Mouse (Mus musculus): ENCODE measurements around the gene Cmc2. TPM values are rescaled to one million over a fixed set of nuclear protein-coding genes. Genes with fewer than 3 reads are reported as not detected.

The Cmc2 gene
- polyA plus RNA-seq, 1 experiment from 2014 or later, result 36.2 TPM

GRCm38 (mm10) chr8:116867321-116867720, 53.9 kb downstream of the Cmc2 start:
- no peak for ATAC-seq (ENCODE audit: low FRiP score)
- H3K9ac ChIP-seq, result no peak overlapping the region
- no peaks in the 10 kb centered on the region for H3K9me3 ChIP-seq
- H3K36me3 ChIP-seq, result no peaks in the 10 kb centered on the region
- H3K4me1 ChIP-seq (replicated peaks), result peaks cover 7% of the 10 kb centered on the region
- H3K4me2 ChIP-seq, result no peak overlapping the region
- peaks cover 27% of the 10 kb centered on the region for H3K27me3 ChIP-seq
- H3K27ac ChIP-seq, result no peak overlapping the region
- no peak overlapping the region for H3K4me3 ChIP-seq
- 73% methylated on average over 9 of the region's 9 CpGs for WGBS

- 74% methylated on average over 13 of the region's 13 CpGs for WGBS
- ATAC-seq (ENCODE audit: low FRiP score), result no peak
These were observed 54.9 kb downstream of the Cmc2 start for GRCm38 (mm10) chr8:116866118-116866903.

DNA sequence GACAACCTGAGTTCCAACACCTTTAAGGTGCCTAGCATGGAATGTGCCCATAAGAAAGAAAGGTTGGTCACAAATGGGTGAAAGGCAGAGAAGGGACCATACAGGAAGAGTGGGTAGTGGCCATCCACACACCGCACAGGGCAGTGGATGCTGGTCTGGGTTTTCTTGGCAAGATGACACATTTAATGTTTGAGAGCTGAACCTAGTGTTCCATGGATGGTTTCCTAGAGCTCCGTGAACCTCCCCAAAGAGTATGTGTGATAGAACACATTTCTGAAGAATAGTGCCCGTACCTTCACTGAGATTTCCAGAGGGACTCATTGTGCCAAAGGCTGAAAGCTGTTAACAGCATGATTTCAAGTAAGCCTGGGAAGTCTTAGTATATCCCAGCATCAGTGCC, 56.7 kb downstream of the Cmc2 start:
- peaks cover 32% of the 10 kb centered on the region for H3K27me3 ChIP-seq
- H3K4me2 ChIP-seq, result no peak overlapping the region
- H3K36me3 ChIP-seq, result no peaks in the 10 kb centered on the region
- H3K4me1 ChIP-seq (replicated peaks), result peaks cover 7% of the 10 kb centered on the region
- no peak overlapping the region for H3K9ac ChIP-seq
- H3K4me3 ChIP-seq, result no peak overlapping the region
- H3K9me3 ChIP-seq, result peaks cover 5% of the 10 kb centered on the region; the same call in 1 of the 2 replicates
- no peak for ATAC-seq (ENCODE audit: low FRiP score)
- 89% methylated on average over 3 of the region's 3 CpGs for WGBS
- H3K27ac ChIP-seq, result no peak overlapping the region

More at GRCm38 (mm10) chr8:116866118-116866903, 54.9 kb downstream of the Cmc2 start:
- Histone ChIP-seq H3K4me1 (replicated peaks) (peaks cover 7% of the 10 kb centered on the region), H3K9ac (no peak overlapping the region), H3K4me3 (no peak overlapping the region), H3K27me3 (peaks cover 32% of the 10 kb centered on the region), H3K27ac (no peak overlapping the region), H3K36me3 (no peaks in the 10 kb centered on the region), H3K4me2 (no peak overlapping the region), H3K9me3 (no peaks in the 10 kb centered on the region)

DNA sequence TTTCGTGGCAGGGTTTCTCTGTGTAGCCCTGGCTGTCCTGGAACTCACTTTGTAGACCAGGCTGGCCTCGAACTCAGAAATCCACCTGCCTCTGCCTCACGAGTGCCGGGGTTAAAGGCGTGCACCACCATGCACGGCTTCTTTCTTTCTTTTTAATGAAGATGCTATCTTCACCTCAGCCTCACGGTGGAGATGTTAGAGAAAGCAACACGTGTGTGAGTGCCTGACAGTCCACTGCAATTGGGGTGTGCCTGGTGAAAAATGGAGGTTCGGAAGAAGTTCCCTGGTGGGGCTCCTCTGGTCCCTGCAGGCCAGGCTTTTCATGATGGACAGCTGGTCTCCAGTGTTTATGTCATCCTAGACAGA, 57.2 kb downstream of the Cmc2 start:
- no peak for ATAC-seq (ENCODE audit: low FRiP score)
- 65% methylated on average over 9 of the region's 9 CpGs for WGBS
- peaks cover 32% of the 10 kb centered on the region for H3K27me3 ChIP-seq

GRCm38 (mm10) chr8:116863357-116864021, 57.8 kb downstream of the Cmc2 start:
- peaks cover 7% of the 10 kb centered on the region for H3K4me1 ChIP-seq (replicated peaks)
- peak overlapping the region; percentile 62 for H3K4me2 ChIP-seq
- H3K9ac ChIP-seq, result peak overlapping the region; percentile 66
- WGBS, result 4% methylated on average over 29 of the region's 30 CpGs
- H3K27ac ChIP-seq, result no peak overlapping the region
- peak; percentile 59; the same call in 1 of the 2 replicates for ATAC-seq (ENCODE audit: low FRiP score)
- peaks cover 32% of the 10 kb centered on the region for H3K27me3 ChIP-seq
- peak overlapping the region; percentile 32 for H3K4me3 ChIP-seq
- H3K9me3 ChIP-seq, result peaks cover 7% of the 10 kb centered on the region; the same call in 1 of the 2 replicates
- H3K36me3 ChIP-seq, result no peaks in the 10 kb centered on the region

More for the DNA sequence above, 57.2 kb downstream of the Cmc2 start:
- no peaks in the 10 kb centered on the region for H3K36me3 ChIP-seq
- peaks cover 7% of the 10 kb centered on the region for H3K4me1 ChIP-seq (replicated peaks)
- H3K9me3 ChIP-seq, result peaks cover 7% of the 10 kb centered on the region; the same call in 1 of the 2 replicates
- no peak overlapping the region for H3K4me3 ChIP-seq
- no peak overlapping the region for H3K4me2 ChIP-seq
- no peak overlapping the region for H3K9ac ChIP-seq
- no peak overlapping the region for H3K27ac ChIP-seq

DNA sequence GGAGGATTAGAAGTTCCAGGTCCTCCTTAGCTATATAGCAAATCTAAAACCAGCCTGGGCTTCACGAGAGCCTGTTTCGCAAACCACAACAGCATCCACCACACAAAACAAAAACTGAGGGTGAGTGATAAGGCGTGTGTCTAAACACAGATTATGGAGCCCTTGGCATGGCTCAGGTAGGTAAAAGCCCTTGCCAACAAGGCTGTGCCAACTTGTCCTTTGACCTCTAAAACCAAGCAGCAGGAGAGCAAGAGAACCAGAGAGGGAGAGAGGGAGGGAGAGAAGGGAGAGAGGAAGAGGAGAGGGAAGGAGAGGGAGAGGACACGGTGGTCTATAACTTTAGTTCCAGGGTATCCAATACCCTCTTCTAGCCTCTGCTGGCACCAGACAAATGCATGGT, 59.1 kb downstream of the Cmc2 start:
- no peak overlapping the region for H3K4me3 ChIP-seq
- peaks cover 32% of the 10 kb centered on the region for H3K27me3 ChIP-seq
- WGBS, result 85% methylated on average over 4 of the region's 4 CpGs
- peaks cover 7% of the 10 kb centered on the region for H3K4me1 ChIP-seq (replicated peaks)
- H3K27ac ChIP-seq, result no peak overlapping the region
- ATAC-seq (ENCODE audit: low FRiP score), result no peak
- H3K9ac ChIP-seq, result no peak overlapping the region
- H3K4me2 ChIP-seq, result no peak overlapping the region
- H3K36me3 ChIP-seq, result no peaks in the 10 kb centered on the region
- H3K9me3 ChIP-seq, result peaks cover 7% of the 10 kb centered on the region; the same call in 1 of the 2 replicates

DNA sequence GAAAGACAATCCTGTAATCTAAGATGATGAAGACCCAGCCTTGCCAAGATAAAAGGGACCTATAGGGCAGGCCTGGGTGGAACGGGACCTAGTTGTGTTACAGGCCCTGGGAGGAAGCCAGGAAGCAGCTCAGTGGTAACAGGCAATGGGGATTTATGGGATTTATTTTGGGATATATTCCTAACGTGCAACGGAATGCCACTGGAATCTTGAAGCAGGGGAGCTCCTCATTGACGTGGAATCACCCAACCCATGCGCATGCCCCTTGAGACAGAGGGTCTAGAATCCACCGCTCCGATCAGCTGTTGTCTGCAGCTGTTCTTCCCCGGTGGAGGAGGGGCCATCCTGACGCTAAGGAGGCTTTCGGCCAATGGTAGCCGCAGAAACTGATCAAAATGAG, 69.2 kb downstream of the Cmc2 start:
- H3K27me3 ChIP-seq, result no peaks in the 10 kb centered on the region
- no peaks in the 10 kb centered on the region for H3K36me3 ChIP-seq
- no peak overlapping the region for H3K4me2 ChIP-seq
- H3K4me1 ChIP-seq (replicated peaks), result no peaks in the 10 kb centered on the region
- WGBS, result 90% methylated on average over 11 of the region's 11 CpGs
- H3K27ac ChIP-seq, result no peak overlapping the region
- H3K9ac ChIP-seq, result no peak overlapping the region
- no peak overlapping the region for H3K4me3 ChIP-seq
- ATAC-seq (ENCODE audit: low FRiP score), result no peak
- H3K9me3 ChIP-seq, result 0 out of 2 replicates have a peak, but pooled peaks cover 5% of the 10 kb centered on the region

DNA sequence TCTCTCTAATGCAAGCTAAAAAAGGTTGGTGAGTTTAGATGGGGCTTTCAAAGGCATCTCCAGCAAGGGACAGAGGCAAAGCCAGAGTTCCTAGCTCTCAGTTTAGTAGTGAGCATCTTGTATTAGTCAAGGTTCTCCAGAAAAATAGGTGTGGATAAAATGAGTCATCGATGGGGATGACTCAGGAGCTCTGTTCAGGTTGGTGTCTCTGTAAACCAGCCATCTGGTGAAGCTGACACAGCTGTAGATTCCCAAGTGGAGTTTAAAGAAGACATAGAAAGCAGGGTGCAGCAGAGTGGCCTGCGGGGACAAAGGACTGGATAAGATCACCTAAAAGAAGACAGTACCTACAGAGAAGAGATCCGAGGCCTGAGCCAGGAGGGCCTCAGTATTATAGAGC, 73.2 kb downstream of the Cmc2 start:
- H3K36me3 ChIP-seq, result no peaks in the 10 kb centered on the region
- H3K27ac ChIP-seq, result no peak overlapping the region
- H3K4me3 ChIP-seq, result no peak overlapping the region
- H3K4me2 ChIP-seq, result no peak overlapping the region
- 87% methylated on average over 3 of the region's 3 CpGs for WGBS
- 0 out of 2 replicates have a peak, but pooled peaks cover 5% of the 10 kb centered on the region for H3K9me3 ChIP-seq
- H3K9ac ChIP-seq, result no peak overlapping the region
- no peaks in the 10 kb centered on the region for H3K27me3 ChIP-seq
- no peak for ATAC-seq (ENCODE audit: low FRiP score)
- H3K4me1 ChIP-seq (replicated peaks), result no peaks in the 10 kb centered on the region

DNA sequence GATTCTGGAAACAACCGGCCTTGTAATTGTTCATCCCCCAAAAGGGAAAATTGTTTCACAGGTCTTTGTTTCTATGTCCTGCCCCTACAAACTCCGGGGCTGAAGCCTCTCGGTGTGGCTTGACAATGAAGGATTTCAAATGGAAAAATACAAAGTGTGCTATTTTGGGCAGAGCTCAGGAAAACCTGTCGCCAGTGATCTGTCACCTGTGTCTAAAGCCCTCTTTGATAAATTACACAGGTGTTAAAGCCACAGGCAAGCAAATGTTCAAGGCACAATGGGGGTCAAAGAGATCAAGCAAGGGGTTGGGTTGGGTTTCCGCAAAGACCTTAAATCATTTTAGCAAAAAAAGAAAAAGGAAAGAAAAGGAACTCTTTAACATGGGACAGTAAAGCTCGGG, 78.6 kb downstream of the Cmc2 start:
- Histone ChIP-seq H3K9me3 (no peaks in the 10 kb centered on the region), H3K9ac (no peak overlapping the region), H3K4me3 (no peak overlapping the region), H3K4me2 (no peak overlapping the region), H3K27ac (no peak overlapping the region), H3K36me3 (no peaks in the 10 kb centered on the region), H3K4me1 (replicated peaks) (0 out of 2 replicates have a peak, but pooled peaks cover under 1% of the 10 kb centered on the region), H3K27me3 (no peaks in the 10 kb centered on the region)
- no peak for ATAC-seq (ENCODE audit: low FRiP score)
- WGBS, result 85% methylated on average over 6 of the region's 6 CpGs

Other genes with a start within 250 kb of the Cmc2 start
- gene Cdyl2, start 188.5 kb downstream of the Cmc2 start, polyA plus RNA-seq (2015; fragmentation: Nextera tagmentation; extraction: Ambion mirVana), result 9.4 and 10.9 TPM in 2 replicates
- 10.5 and 13.6 TPM in 2 replicates for gene Cenpn, start 275 bp upstream of the Cmc2 start, polyA plus RNA-seq (2015; fragmentation: Nextera tagmentation; extraction: Ambion mirVana)
- gene Atmin, start 21.9 kb upstream of the Cmc2 start, polyA plus RNA-seq (2015; fragmentation: Nextera tagmentation; extraction: Ambion mirVana), result 19.5 and 20.9 TPM in 2 replicates
- 6.3 and 7.5 TPM in 2 replicates for gene 1700030J22Rik, start 57.5 kb upstream of the Cmc2 start, polyA plus RNA-seq (2015; fragmentation: Nextera tagmentation; extraction: Ambion mirVana)
- 93.0 and 95.0 TPM in 2 replicates for gene Gcsh, start 72.1 kb upstream of the Cmc2 start, polyA plus RNA-seq (2015; fragmentation: Nextera tagmentation; extraction: Ambion mirVana)
- gene Pkd1l2, start 161.0 kb upstream of the Cmc2 start, polyA plus RNA-seq (2015; fragmentation: Nextera tagmentation; extraction: Ambion mirVana), result 0.03 TPM in 1 of 2 replicates, not detected in the other
- gene Bco1, start 174.4 kb upstream of the Cmc2 start, polyA plus RNA-seq (2015; fragmentation: Nextera tagmentation; extraction: Ambion mirVana), result 0.21 and 0.27 TPM in 2 replicates
- gene Gan, start 236.7 kb upstream of the Cmc2 start, polyA plus RNA-seq (2015; fragmentation: Nextera tagmentation; extraction: Ambion mirVana), result 3.5 TPM in 2 replicates